Mouse (Mus musculus): ENCODE data around the gene Hsd17b3. TPM values are rescaled to one million over a fixed set of nuclear protein-coding genes. Genes with fewer than 3 reads are reported as not detected.

The Hsd17b3 gene
- polyA plus RNA-seq (2012; rRNA removed) = 0.18 TPM in 1 of 2 replicates, not detected in the other

GRCm38 (mm10) chr13:64089130-64089529, at the start of gene Hsd17b3:
Gene Hsd17b3, minus strand, starts transcription at chr13:64089230.

GRCm38 (mm10) chr13:64128858-64129615, 40.0 kb upstream of the Hsd17b3 start, which contains the start of gene Slc35d2:
Gene Slc35d2, minus strand, starts transcription at chr13:64129368.

Other genes starting within 250 kb of the Hsd17b3 start
- 1.1 and 1.3 TPM in 2 replicates for gene Slc35d2, start 40.1 kb upstream of the Hsd17b3 start, polyA plus RNA-seq (2012; rRNA removed)
- 6.2 and 6.9 TPM in 2 replicates for gene Zfp367, start 64.0 kb upstream of the Hsd17b3 start, polyA plus RNA-seq (2012; rRNA removed)
- gene Habp4, start 72.6 kb upstream of the Hsd17b3 start, polyA plus RNA-seq (2012; rRNA removed) = 46.2 and 53.2 TPM in 2 replicates
- 3.5 and 4.5 TPM in 2 replicates for gene Cdc14b, start 186.1 kb upstream of the Hsd17b3 start, polyA plus RNA-seq (2012; rRNA removed)
- gene Aaed1, start 223.5 kb upstream of the Hsd17b3 start, polyA plus RNA-seq (2012; rRNA removed) = 5.2 and 5.3 TPM in 2 replicates

Data from central nervous system, embryonic 18 days (tissue).